Mouse (Mus musculus): ENCODE results near the gene Itln1.

DNA sequence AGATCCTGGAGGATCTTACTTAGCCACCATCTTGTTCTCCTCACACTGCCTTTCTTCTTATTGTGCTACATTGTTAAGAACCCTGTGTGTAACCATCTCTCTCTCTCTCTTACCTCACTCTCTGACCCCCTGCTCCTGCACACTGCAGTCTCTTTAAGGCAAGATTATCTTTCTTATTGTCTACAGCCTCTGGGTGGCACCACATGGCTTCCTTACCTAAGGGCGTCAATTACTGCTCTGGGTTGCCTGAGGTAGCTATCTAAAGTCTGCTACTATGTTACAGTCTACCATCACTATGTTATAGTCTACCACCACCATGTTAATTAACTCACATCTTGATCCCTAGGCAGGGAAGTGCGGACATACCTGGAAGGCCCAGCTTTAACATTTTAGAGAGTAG lies 33.3 kb upstream of the Itln1 start:
- TF ChIP-seq CTCF (IDR thresholded peaks at IDR 0.05; ENCODE audit: control insufficient read depth, insufficient read depth, insufficient read length) (no peak), MYOD1 (IDR thresholded peaks at IDR 0.05; ENCODE audit: control insufficient read depth, insufficient read length, low read depth) (no peak)
